Comparison of ENCODE assay signal across 10 mouse cellular contexts in genomic region chr12:17440251-17440651, GRCm38 (mm10).
A peak's percentile ranks its signal among the peaks of the same experiment; 100 is the strongest.
DNase-seq lines count a peak whose midpoint lies in the region; ATAC-seq lines count a peak whose summit lies in the region.
"Had no signal": no experiment of that assay in that cellular context is flagged by ENCODE, and none has a peak within 500 bp of the region (broad histone marks: within the 10 kb centered on the region; RNA-seq: fewer than 3 reads in every experiment).

No protein-coding gene starts in this region.

- peak overlapping the region; percentile 42; the same call in 1 of the 2 replicates for H3K27ac ChIP-seq in neural tube, embryonic 13.5 days (replicated peaks)
- no peak overlapping the region for H3K27ac ChIP-seq in neural tube, embryonic 15.5 days (replicated peaks)
- H3K27ac ChIP-seq in stomach, embryonic 16.5 days (ENCODE audit: low read length), result no peak overlapping the region
- H3K27ac ChIP-seq in forebrain, embryonic 16.5 days (ENCODE audit: low read length), result no peak overlapping the region
- H3K27ac ChIP-seq: stomach, embryonic 15.5 days had no signal

- H3K4me2 ChIP-seq in neural tube, embryonic 13.5 days, result no peak overlapping the region
- no peak overlapping the region for H3K4me2 ChIP-seq in neural tube, embryonic 15.5 days
- H3K4me2 ChIP-seq in stomach, embryonic 16.5 days (ENCODE audit: low read depth, low read length), result no peak overlapping the region
- no peak overlapping the region for H3K4me2 ChIP-seq in forebrain, embryonic 16.5 days (ENCODE audit: low read length)
- H3K4me2 ChIP-seq: stomach, embryonic 15.5 days had no signal

- peaks cover 10% of the 10 kb centered on the region for H3K4me1 ChIP-seq in neural tube, embryonic 13.5 days (replicated peaks)
- 0 out of 2 replicates have a peak, but pooled peaks cover 4% of the 10 kb centered on the region for H3K4me1 ChIP-seq in neural tube, embryonic 15.5 days
- no peaks in the 10 kb centered on the region for H3K4me1 ChIP-seq in stomach, embryonic 16.5 days (ENCODE audit: control insufficient read depth, insufficient read depth, low read length)
- H3K4me1 ChIP-seq in forebrain, embryonic 16.5 days (replicated peaks; ENCODE audit: control insufficient read depth, insufficient read depth, low read length), result peaks cover 8% of the 10 kb centered on the region
- H3K4me1 ChIP-seq: stomach, embryonic 15.5 days had no signal

- 0 out of 2 replicates have a peak, but pooled peaks have one; percentile 26 for ATAC-seq in neural tube, embryonic 13.5 days (ENCODE audit: low read depth)
- no peak for ATAC-seq in neural tube, embryonic 15.5 days (ENCODE audit: low FRiP score)
- ATAC-seq in stomach, embryonic 16.5 days (ENCODE audit: insufficient read depth, low FRiP score), result 0 out of 2 replicates have a peak, but pooled peaks have one; percentile 44
- no peak for ATAC-seq in forebrain, embryonic 16.5 days
- ATAC-seq: Patski had no signal

- H3K36me3 ChIP-seq in neural tube, embryonic 13.5 days, result no peaks in the 10 kb centered on the region
- no peaks in the 10 kb centered on the region for H3K36me3 ChIP-seq in neural tube, embryonic 15.5 days
- no peaks in the 10 kb centered on the region for H3K36me3 ChIP-seq in stomach, embryonic 16.5 days (ENCODE audit: control insufficient read depth, insufficient read depth, low read length)
- H3K36me3 ChIP-seq in forebrain, embryonic 16.5 days (ENCODE audit: control insufficient read depth, insufficient read depth), result no peaks in the 10 kb centered on the region
- H3K36me3 ChIP-seq: stomach, embryonic 15.5 days had no signal

- DNase-seq in gastrocnemius, postnatal 36 days, result peak; percentile 23 to 31
- peak; percentile 80 for DNase-seq in kidney, adult 9 months
- no peak for DNase-seq in T-cell, adult 2 months (ENCODE audit: low spot score)
- no peak for DNase-seq in ovary, adult 18-20 months (ENCODE audit: low spot score)

- 0 out of 2 replicates have a peak overlapping the region, but pooled peaks have one; percentile 5 for H3K9ac ChIP-seq in neural tube, embryonic 13.5 days
- H3K9ac ChIP-seq in neural tube, embryonic 15.5 days (replicated peaks), result no peak overlapping the region
- no peak overlapping the region for H3K9ac ChIP-seq in stomach, embryonic 16.5 days (ENCODE audit: low read length)
- H3K9ac ChIP-seq in forebrain, embryonic 16.5 days (replicated peaks; ENCODE audit: low read depth, low read length), result no peak overlapping the region
- H3K9ac ChIP-seq: stomach, embryonic 15.5 days had no signal

- no peaks in the 10 kb centered on the region for H3K27me3 ChIP-seq in neural tube, embryonic 13.5 days
- H3K27me3 ChIP-seq in neural tube, embryonic 15.5 days (replicated peaks), result no peaks in the 10 kb centered on the region
- H3K27me3 ChIP-seq in stomach, embryonic 16.5 days (ENCODE audit: control insufficient read depth, insufficient read depth, low read length), result no peaks in the 10 kb centered on the region
- no peaks in the 10 kb centered on the region for H3K27me3 ChIP-seq in forebrain, embryonic 16.5 days (replicated peaks; ENCODE audit: control insufficient read depth, insufficient read depth, low read length)
- H3K27me3 ChIP-seq: Patski; stomach, embryonic 15.5 days had no signal

- intact Hi-C loops in gastrocnemius, postnatal 36 days (cut with DNase I), result no loop called here

- H3K4me3 ChIP-seq in neural tube, embryonic 13.5 days, result no peak overlapping the region
- H3K4me3 ChIP-seq in neural tube, embryonic 15.5 days (replicated peaks), result no peak overlapping the region
- H3K4me3 ChIP-seq in stomach, embryonic 16.5 days (replicated peaks; ENCODE audit: low read length), result no peak overlapping the region
- H3K4me3 ChIP-seq in forebrain, embryonic 16.5 days (replicated peaks; ENCODE audit: low read length), result no peak overlapping the region
- H3K4me3 ChIP-seq: stomach, embryonic 15.5 days had no signal

- H3K9me3 ChIP-seq in neural tube, embryonic 13.5 days, result no peaks in the 10 kb centered on the region
- no peaks in the 10 kb centered on the region for H3K9me3 ChIP-seq in neural tube, embryonic 15.5 days (replicated peaks)
- H3K9me3 ChIP-seq in stomach, embryonic 16.5 days (replicated peaks; ENCODE audit: control insufficient read depth, low read length), result no peaks in the 10 kb centered on the region
- H3K9me3 ChIP-seq in forebrain, embryonic 16.5 days (ENCODE audit: control insufficient read depth, low read length), result no peaks in the 10 kb centered on the region
- H3K9me3 ChIP-seq: stomach, embryonic 15.5 days had no signal

- 58% methylated on average over 7 of the region's 7 CpGs for WGBS in neural tube, embryonic 13.5 days
- WGBS in neural tube, embryonic 15.5 days, result 55% methylated on average over 7 of the region's 7 CpGs
- WGBS in stomach, embryonic 16.5 days, result 62% methylated on average over 7 of the region's 7 CpGs
- WGBS in forebrain, embryonic 16.5 days, result 56% methylated on average over 7 of the region's 7 CpGs

Comparison
In these comparisons a context has a peak if more than half of its experiments do, and no peak if none do; other contexts are left out.
1. ATAC-seq: peak in neural tube, embryonic 13.5 days (single experiment) and stomach, embryonic 16.5 days (single experiment); none in neural tube, embryonic 15.5 days (single experiment) and forebrain, embryonic 16.5 days (single experiment).
2. DNase-seq: peak in gastrocnemius, postnatal 36 days (2 of 2) and kidney, adult 9 months (single experiment); none in T-cell, adult 2 months (single experiment) and ovary, adult 18-20 months (single experiment).